Mouse (Mus musculus) activated CD4-positive, CD25-positive, alpha-beta regulatory T cell (primary cell): ENCODE measurements around the gene Cobll1. TPM values are rescaled to one million over a fixed set of nuclear protein-coding genes. Genes with fewer than 3 reads are reported as not detected.

ENCODE experiments used
- polyA plus RNA-seq, 2 experiments: library from polyadenylated mRNA; unstranded; fragments of 100-300 nt; shearing (Covaris generic); gene quantifications; one replicate each; pipeline ENCODE4 v1.2.1; 2017

Cobll1 gene
- polyA plus RNA-seq: 10 to 100 TPM in 1 of 2 experiments, 1 to 10 TPM in 1; 6.8 to 15.9 TPM

DNA sequence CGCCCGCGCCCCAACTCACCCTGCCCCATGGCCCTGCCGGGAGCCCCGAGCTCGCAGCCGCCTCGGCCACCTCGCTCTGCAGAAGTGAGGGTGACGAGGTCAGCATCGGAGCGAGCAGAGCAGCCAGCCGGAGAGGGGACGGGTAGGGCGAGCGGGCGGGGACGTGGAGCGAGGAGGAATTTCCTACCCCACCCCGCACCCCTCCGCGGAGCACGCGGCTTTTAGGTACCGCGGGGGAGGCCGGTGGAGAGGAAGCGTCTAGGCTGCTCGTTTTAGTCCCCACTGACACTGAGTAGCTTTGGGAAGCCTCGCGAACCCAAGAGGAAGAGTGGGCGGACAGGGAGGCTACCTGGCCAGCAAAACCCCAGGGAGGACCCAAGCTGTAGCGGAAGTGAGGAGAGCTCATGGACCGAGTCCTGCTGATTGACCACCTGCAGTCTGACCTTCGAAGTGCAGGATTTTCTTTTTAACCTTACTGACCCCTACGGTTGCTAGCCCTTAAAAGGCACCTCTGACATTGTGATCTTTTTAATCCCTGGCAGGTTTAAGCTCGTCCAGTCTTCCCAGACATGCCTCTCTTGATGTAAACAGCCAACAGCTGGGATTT lies at the start of gene Cobll1:
TSS of gene Cobll1 (minus strand) at position 440 of the 607 bp plus-strand sequence.

Other genes with a start within 250 kb of the Cobll1 start
- gene Grb14, start 214.4 kb downstream of the Cobll1 start, polyA plus RNA-seq: not detected
- gene Slc38a11, start 124.6 kb upstream of the Cobll1 start, polyA plus RNA-seq: under 1 TPM; 0.11 to 0.58 TPM